Mouse (Mus musculus) G1E (cell line): Measurements from ENCODE around the gene Olfr522. TPM values are rescaled to one million over a fixed set of nuclear protein-coding genes. Genes with fewer than 3 reads are reported as not detected.

Source experiments
- ATAC-seq: 2 replicates; pipeline ENCODE4 v1.8.0; 2016; ENCODE audit warnings: mild to moderate bottlenecking; ENCODE audit not compliant: insufficient number of reproducible peaks, poor library complexity, low FRiP score, severe bottlenecking; ENCODE audit errors: extremely low read depth
- DNase-seq: peaks from one replicate; pipeline ENCODE4 v3.0.0; 2012; ENCODE audit warnings: low spot score
- H3K27me3 ChIP-seq: 2 replicates; pipeline ENCODE4 v1.6.1; 2012; ENCODE audit warnings: mild to moderate bottlenecking, low read length, inconsistent platforms; ENCODE audit not compliant: insufficient read depth
- H3K36me3 ChIP-seq: replicated peaks from 2 replicates; pipeline ENCODE3; 2012; ENCODE audit warnings: mild to moderate bottlenecking, inconsistent platforms
- H3K4me1 ChIP-seq: 2 replicates; pipeline ENCODE4 v1.6.1; 2012; ENCODE audit warnings: low read depth, low read length, inconsistent platforms, mixed read lengths; ENCODE audit not compliant: insufficient read depth
- H3K4me3 ChIP-seq: 2 replicates; pipeline ENCODE4 v1.5.1; 2012; ENCODE audit warnings: low read depth, mild to moderate bottlenecking, inconsistent platforms, low read length, moderate library complexity, mixed read lengths
- H3K9me3 ChIP-seq: replicated peaks from 2 replicates; pipeline ENCODE4 v1.6.1; 2012; ENCODE audit warnings: inconsistent platforms
- CTCF ChIP-seq: IDR thresholded peaks from 2 replicates; pipeline ENCODE4 v1.5.1; 2012; ENCODE audit warnings: low read depth, low read length, inconsistent platforms, mixed read lengths
- GATA1 ChIP-seq: IDR thresholded peaks from 2 replicates; pipeline ENCODE4 v1.6.1; 2012; ENCODE audit warnings: borderline replicate concordance, low read length, inconsistent platforms, mixed read lengths
- GATA2 ChIP-seq: IDR thresholded peaks from 2 replicates; pipeline ENCODE4 v1.6.1; 2012; ENCODE audit warnings: low read depth, low read length, inconsistent platforms, borderline replicate concordance
- POLR2AphosphoS5 ChIP-seq: IDR thresholded peaks from 2 replicates; pipeline ENCODE4 v1.6.1; 2012; ENCODE audit warnings: low read depth, low read length, inconsistent platforms; ENCODE audit not compliant: insufficient replicate concordance
- TAL1 ChIP-seq: conservative IDR thresholded peaks from 2 replicates; pipeline ENCODE4 v1.6.1; 2012; ENCODE audit warnings: low read depth, low read length, inconsistent platforms, mixed read lengths
- polyA plus RNA-seq: library from polyadenylated mRNA; stranded (reverse); fragments of >175 nt; gene quantifications from 2 replicates; pipeline ENCODE4 v1.2.3, GENCODE M21; 2012
- total RNA-seq, 2 experiments: library from RNA; stranded (forward) in 1 of 2; stranded (reverse) in 1 of 2; fragments of 200-1000 nt in 1 of 2; fragments of >200 nt in 1 of 2; fragmentation: Nextera tagmentation in 1 of 2; gene quantifications; 2 replicates each; pipeline ENCODE4 v1.2.3; 2014 to 2017

Olfr522 gene
- not detected in 2 replicates for total RNA-seq (2014; fragmentation: Nextera tagmentation)
- under 0.01 and 0.05 TPM in 2 replicates for total RNA-seq (2017)
- polyA plus RNA-seq: not detected in 2 replicates

DNA sequence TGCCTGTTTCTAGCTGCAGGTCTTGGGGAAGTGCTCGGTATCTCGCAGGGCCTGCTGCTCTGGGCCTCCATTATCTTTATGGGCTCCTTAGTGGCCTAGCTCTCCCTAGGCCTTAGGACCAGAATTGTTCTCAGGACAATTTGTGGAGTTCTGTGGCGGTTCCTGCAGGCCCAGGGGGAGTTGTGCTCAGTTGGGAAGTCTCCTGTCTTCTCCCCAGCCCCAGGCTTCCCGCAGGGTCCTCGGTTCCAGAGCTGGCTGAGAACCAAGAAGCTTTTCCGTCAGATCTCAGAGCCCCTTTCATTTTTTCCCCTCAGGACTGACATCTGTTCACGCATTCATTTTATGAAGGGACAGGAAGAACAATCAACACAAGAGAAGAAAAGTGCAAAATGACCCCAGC is at the start of gene Olfr522:
Olfr522 (minus strand) TSS at position 101 of the 400 bp plus-strand sequence.
- H3K9me3 ChIP-seq: no peaks in the 10 kb centered on the region
- no peak for ATAC-seq

DNA sequence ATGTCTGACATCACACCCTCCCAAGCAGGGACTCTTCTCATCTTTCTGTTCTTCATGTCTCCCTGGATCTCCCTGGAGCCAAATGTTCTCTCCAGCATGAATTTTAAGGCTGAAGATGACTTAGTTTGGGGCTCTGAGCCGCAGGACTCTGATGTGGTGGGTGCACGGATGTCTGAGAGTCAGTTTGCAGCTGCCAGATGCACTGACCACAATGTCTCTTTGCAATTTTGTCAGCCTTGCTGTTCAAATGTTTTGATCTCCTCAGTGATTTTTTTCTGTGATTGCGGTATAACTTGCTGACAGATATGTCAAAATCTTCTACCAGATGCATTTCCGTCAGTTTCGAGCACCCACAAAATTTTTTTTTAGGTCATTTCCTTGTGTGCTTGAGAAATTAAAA is 49.3 kb upstream of the Olfr522 start:
- ATAC-seq (no peak), DNase-seq (no peak)
- H3K9me3 ChIP-seq: no peaks in the 10 kb centered on the region
- peaks cover 4% of the 10 kb centered on the region; the same call in 1 of the 2 replicates for H3K27me3 ChIP-seq
- no peak overlapping the region for H3K4me3 ChIP-seq
- no peaks in the 10 kb centered on the region for H3K36me3 ChIP-seq
- H3K4me1 ChIP-seq: peaks cover 39% of the 10 kb centered on the region
- TF ChIP-seq CTCF: no peak
- TF ChIP-seq GATA2: no peak
- TF ChIP-seq POLR2AphosphoS5: no peak
- TF ChIP-seq GATA1: no peak
- no peak for TF ChIP-seq TAL1

More for the DNA sequence above, at the start of gene Olfr522:
- peaks cover 41% of the 10 kb centered on the region for H3K27me3 ChIP-seq
- H3K36me3 ChIP-seq: no peaks in the 10 kb centered on the region
- TF ChIP-seq GATA1 (no peak), CTCF (no peak), GATA2 (no peak), TAL1 (no peak), POLR2AphosphoS5 (no peak)
- H3K4me3 ChIP-seq: no peak within 1 kb of the TSS
- no peak for DNase-seq
- H3K4me1 ChIP-seq: peaks cover 4% of the 10 kb centered on the region; the same call in 1 of the 2 replicates

DNA sequence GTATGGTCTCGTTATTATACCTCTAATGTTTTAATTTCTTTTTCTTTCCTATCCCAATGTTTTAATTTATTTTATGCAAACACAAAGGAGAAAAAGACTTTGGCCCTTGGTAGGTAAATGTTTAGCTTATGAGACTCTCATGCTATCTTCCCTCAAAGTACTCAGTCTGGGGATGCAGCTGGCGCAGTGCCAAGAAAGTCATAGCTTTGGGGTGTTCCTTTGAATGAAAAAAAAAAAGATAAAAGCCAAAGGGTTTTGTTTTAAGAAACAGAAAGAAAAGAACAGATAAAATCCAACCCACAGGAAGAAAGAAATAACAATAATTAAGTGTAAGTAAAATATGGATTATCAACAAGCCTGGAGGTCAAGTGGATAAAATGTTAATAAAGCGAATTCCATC is 44.1 kb upstream of the Olfr522 start:
- Histone ChIP-seq H3K4me3 (no peak overlapping the region; the same call in 1 of the 2 replicates), H3K27me3 (no peaks in the 10 kb centered on the region), H3K4me1 (peaks cover 82% of the 10 kb centered on the region), H3K36me3 (no peaks in the 10 kb centered on the region), H3K9me3 (no peaks in the 10 kb centered on the region)
- no peak for TF ChIP-seq GATA2
- no peak for TF ChIP-seq CTCF
- TF ChIP-seq GATA1: no peak
- no peak for TF ChIP-seq POLR2AphosphoS5
- no peak for TF ChIP-seq TAL1
- ATAC-seq: no peak
- no peak for DNase-seq

DNA sequence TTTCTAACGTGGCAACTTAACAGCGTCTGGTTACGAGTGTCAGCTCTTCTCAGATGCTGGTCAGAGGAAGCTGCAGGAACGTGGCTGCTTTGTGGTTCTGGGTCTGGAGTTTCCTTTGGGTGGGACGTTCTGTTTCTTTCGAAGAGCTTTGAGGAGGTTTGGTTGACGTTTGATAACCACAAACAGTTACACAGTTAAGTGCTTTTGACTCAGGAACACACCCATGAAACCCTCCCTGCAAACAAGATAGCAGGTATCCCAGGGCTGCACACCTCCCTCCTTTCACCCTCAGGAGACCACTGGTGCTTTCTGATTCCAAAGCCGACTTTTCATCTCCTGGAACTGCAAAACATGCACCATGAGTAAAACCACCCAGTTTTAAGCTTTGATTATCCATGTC is 43.6 kb upstream of the Olfr522 start:
- Histone ChIP-seq H3K9me3 (no peaks in the 10 kb centered on the region), H3K27me3 (no peaks in the 10 kb centered on the region), H3K4me1 (peaks cover 84% of the 10 kb centered on the region), H3K36me3 (no peaks in the 10 kb centered on the region), H3K4me3 (no peak overlapping the region; the same call in 1 of the 2 replicates)
- TF ChIP-seq GATA2 (no peak), TAL1 (0 out of 2 replicates have a peak, but pooled peaks have one; percentile 35)
- DNase-seq (peak; percentile 56), ATAC-seq (peak; percentile 42)

DNA sequence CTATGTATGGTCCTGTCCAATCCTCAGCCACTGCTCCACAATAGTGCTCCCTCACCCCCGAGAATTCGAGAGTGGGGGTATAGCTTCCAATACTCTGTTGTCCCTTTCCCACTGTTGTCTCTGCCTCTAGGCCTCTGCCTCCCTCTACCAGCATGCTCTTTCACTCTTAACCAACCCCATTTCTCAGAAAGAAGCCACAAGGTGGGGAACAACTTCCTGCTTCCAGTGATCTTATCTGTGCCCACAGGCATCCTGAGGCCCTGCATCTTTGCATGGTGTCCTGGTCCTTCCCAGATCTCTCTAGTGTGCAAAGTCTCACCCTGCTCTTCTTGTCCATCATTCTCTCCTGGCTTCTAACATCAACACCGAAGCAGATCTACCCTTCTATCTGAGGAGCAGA is 42.3 kb upstream of the Olfr522 start:
- TF ChIP-seq CTCF: no peak
- no peak for TF ChIP-seq GATA1
- no peak for TF ChIP-seq POLR2AphosphoS5
- 0 out of 2 replicates have a peak, but pooled peaks have one; percentile 36 for TF ChIP-seq TAL1
- no peaks in the 10 kb centered on the region for H3K9me3 ChIP-seq

DNA sequence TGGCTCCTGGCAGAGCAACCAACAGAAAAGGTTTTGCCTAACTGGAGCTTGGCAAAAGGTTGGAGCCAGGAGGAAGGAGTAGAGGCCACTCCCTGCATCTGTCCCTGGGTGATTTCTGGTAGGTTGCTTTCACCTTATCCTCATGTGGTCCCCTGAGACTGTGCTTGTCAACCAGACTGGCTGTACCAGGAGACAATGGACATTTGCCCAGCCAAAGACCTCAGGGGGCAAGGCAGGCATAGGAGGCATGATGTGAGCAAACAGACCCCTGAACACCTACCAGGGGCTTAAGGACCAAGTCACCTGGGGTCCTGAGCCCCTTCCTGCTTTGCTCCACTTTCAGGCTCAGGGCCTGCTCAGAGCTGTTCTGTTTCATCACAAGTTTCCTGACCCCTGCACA is 41.3 kb upstream of the Olfr522 start, which contains the start of gene Olfr524:
Olfr524 (minus strand) TSS at position 101 of the 400 bp plus-strand sequence.
- DNase-seq: no peak
- no peaks in the 10 kb centered on the region for H3K9me3 ChIP-seq
- no peaks in the 10 kb centered on the region for H3K27me3 ChIP-seq
- no peaks in the 10 kb centered on the region for H3K36me3 ChIP-seq
- peaks cover 94% of the 10 kb centered on the region for H3K4me1 ChIP-seq
- no peak for ATAC-seq
- peak within 1 kb of the TSS; percentile 50; the same call in 1 of the 2 replicates for H3K4me3 ChIP-seq
- no peak for TF ChIP-seq POLR2AphosphoS5
- TF ChIP-seq CTCF: no peak
- TF ChIP-seq GATA2: no peak
- TF ChIP-seq TAL1: no peak
- TF ChIP-seq GATA1: no peak

More for the DNA sequence above, 42.3 kb upstream of the Olfr522 start:
- ATAC-seq: peak; percentile 75
- Histone ChIP-seq H3K36me3 (no peaks in the 10 kb centered on the region), H3K27me3 (no peaks in the 10 kb centered on the region), H3K4me3 (peak overlapping the region; percentile 50; the same call in 1 of the 2 replicates), H3K4me1 (peaks cover 92% of the 10 kb centered on the region)
- peak; percentile 56 for DNase-seq
